Mouse (Mus musculus): Measurements from ENCODE around the gene Ifna11. TPM values are rescaled to one million over a fixed set of nuclear protein-coding genes. Genes with fewer than 3 reads are reported as not detected.

Gene Ifna11
- polyA plus RNA-seq, 1 experiment, result not detected

DNA sequence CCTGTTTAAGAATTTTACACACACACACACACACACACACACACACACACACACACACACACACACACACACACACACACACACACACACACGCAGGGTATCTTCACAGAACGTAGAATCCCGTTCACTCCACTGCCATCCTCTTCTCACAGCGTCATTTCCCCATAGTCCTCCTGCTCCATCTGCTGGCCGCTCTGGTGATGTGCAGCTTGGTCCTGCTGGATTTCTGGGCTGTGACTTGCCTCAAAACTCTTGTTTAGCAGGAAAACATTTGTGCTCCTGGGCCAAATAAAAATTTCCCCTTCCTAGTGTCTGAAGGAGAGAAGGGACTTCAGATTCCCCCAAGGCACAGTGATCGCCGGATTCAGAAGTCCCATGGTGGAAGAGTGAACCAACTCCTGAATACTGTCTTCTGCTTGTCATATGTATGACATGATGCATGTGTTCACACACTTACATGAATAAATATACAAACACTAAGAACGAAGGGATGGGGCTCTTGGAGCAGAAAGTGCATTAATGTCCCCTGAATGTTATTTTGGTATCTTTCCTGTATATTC lies 47.7 kb downstream of the Ifna11 start:
- peak overlapping the region; percentile 70; the same call in 1 of the 2 replicates for H3K4me3 ChIP-seq (ENCODE audit: insufficient read depth, low read depth, low read length)
- no peak overlapping the region for H3K27ac ChIP-seq (replicated peaks; ENCODE audit: low read depth, low read length)
- H3K4me1 ChIP-seq (ENCODE audit: control insufficient read depth, insufficient read depth, insufficient read length, low read length), result no peaks in the 10 kb centered on the region

DNA sequence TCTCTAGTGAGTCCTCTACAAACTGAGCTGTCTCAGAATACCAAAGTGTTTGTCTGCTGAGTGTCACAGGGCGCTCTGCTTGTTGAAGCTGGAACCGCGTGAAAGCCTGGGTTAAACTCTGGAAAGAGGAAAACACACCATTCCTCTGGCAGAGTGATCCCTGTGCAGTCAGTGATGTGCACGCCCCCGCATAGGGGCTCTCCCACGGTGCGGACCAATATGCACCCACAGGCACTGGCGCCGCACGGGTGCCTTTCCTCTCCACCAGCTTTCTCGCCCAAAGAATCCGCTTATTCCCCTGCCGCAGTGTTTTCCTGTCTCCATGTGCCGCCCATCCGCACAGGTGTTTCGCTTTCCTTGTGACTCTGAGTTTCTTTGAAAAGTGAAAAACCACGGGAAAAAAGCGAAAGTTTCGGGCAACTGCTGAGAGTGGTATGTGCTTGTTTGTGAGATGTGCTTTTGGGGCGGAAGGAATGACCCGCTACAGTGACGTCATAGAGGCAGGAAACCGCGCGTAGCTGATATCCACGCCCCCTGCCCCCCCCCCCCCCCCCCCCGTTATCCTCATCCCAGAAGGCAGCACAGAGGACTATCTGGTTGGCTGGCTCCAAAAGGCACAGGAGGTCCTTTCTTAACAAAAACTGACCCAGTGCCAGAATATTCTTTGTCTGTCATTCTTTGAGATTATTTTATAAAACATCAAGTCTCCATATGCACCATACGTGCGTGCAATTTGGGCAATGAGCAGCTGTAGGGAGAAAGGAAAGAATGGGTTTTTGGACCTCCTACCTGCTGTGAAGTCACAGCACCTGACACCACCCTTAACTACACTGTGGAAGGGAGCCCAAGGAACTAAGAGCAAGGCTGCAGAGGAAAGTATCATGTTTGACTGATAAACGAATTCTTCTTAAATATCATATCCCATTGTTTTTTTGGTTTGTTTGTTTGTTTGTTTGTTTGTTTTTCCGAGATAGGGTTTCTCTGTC lies 48.5 kb downstream of the Ifna11 start:
- Histone ChIP-seq H3K4me3 (ENCODE audit: insufficient read depth, low read depth, low read length) (peak overlapping the region; percentile 70), H3K27ac (replicated peaks; ENCODE audit: low read depth, low read length) (peak overlapping the region; percentile 19; the same call in 1 of the 2 replicates), H3K4me1 (ENCODE audit: control insufficient read depth, insufficient read depth, insufficient read length, low read length) (no peaks in the 10 kb centered on the region)

Other genes with a start within 250 kb of the Ifna11 start
- gene Ifna14, start 248.2 kb upstream of the Ifna11 start, polyA plus RNA-seq (2012; ENCODE audit: insufficient read depth, insufficient read length, missing spikeins), result not detected in 2 replicates
- not detected in 2 replicates for gene Ifna9, start 227.6 kb upstream of the Ifna11 start, polyA plus RNA-seq (2012; ENCODE audit: insufficient read depth, insufficient read length, missing spikeins)
- not detected in 2 replicates for gene Ifna12, start 216.6 kb upstream of the Ifna11 start, polyA plus RNA-seq (2012; ENCODE audit: insufficient read depth, insufficient read length, missing spikeins)
- not detected in 2 replicates for gene C87499, start 185.5 kb upstream of the Ifna11 start, polyA plus RNA-seq (2012; ENCODE audit: insufficient read depth, insufficient read length, missing spikeins)
- gene Ifna13, start 175.5 kb upstream of the Ifna11 start, polyA plus RNA-seq (2012; ENCODE audit: insufficient read depth, insufficient read length, missing spikeins), result not detected in 2 replicates
- not detected in 2 replicates for gene Ifna16, start 143.0 kb upstream of the Ifna11 start, polyA plus RNA-seq (2012; ENCODE audit: insufficient read depth, insufficient read length, missing spikeins)
- gene Ifna2, start 136.0 kb upstream of the Ifna11 start, polyA plus RNA-seq (2012; ENCODE audit: insufficient read depth, insufficient read length, missing spikeins), result not detected in 2 replicates
- gene Ifnab, start 128.6 kb upstream of the Ifna11 start, polyA plus RNA-seq (2012; ENCODE audit: insufficient read depth, insufficient read length, missing spikeins), result not detected in 2 replicates
- gene Gm26566, start 98.2 kb upstream of the Ifna11 start, polyA plus RNA-seq (2012; ENCODE audit: insufficient read depth, insufficient read length, missing spikeins), result not detected in 2 replicates
- 37.8 and 44.9 TPM in 2 replicates for gene Klhl9, start 97.5 kb upstream of the Ifna11 start, polyA plus RNA-seq (2012; ENCODE audit: insufficient read depth, insufficient read length, missing spikeins)
- not detected in 2 replicates for gene Gm13271, start 65.1 kb upstream of the Ifna11 start, polyA plus RNA-seq (2012; ENCODE audit: insufficient read depth, insufficient read length, missing spikeins)
- gene Gm13283, start 59.8 kb upstream of the Ifna11 start, polyA plus RNA-seq (2012; ENCODE audit: insufficient read depth, insufficient read length, missing spikeins), result not detected in 2 replicates
- gene Gm13290, start 46.1 kb upstream of the Ifna11 start, polyA plus RNA-seq (2012; ENCODE audit: insufficient read depth, insufficient read length, missing spikeins), result not detected in 2 replicates
- not detected in 2 replicates for gene Gm13289, start 43.0 kb upstream of the Ifna11 start, polyA plus RNA-seq (2012; ENCODE audit: insufficient read depth, insufficient read length, missing spikeins)
- gene Gm13272, start 40.1 kb upstream of the Ifna11 start, polyA plus RNA-seq (2012; ENCODE audit: insufficient read depth, insufficient read length, missing spikeins), result not detected in 2 replicates
- not detected in 2 replicates for gene Ifnz, start 37.8 kb upstream of the Ifna11 start, polyA plus RNA-seq (2012; ENCODE audit: insufficient read depth, insufficient read length, missing spikeins)
- gene Gm13276, start 34.2 kb upstream of the Ifna11 start, polyA plus RNA-seq (2012; ENCODE audit: insufficient read depth, insufficient read length, missing spikeins), result not detected in 2 replicates
- gene Gm13277, start 31.3 kb upstream of the Ifna11 start, polyA plus RNA-seq (2012; ENCODE audit: insufficient read depth, insufficient read length, missing spikeins), result not detected in 2 replicates
- gene Gm13278, start 28.4 kb upstream of the Ifna11 start, polyA plus RNA-seq (2012; ENCODE audit: insufficient read depth, insufficient read length, missing spikeins), result not detected in 2 replicates
- not detected in 2 replicates for gene Gm13275, start 25.5 kb upstream of the Ifna11 start, polyA plus RNA-seq (2012; ENCODE audit: insufficient read depth, insufficient read length, missing spikeins)
- gene Gm13279, start 22.6 kb upstream of the Ifna11 start, polyA plus RNA-seq (2012; ENCODE audit: insufficient read depth, insufficient read length, missing spikeins), result not detected in 2 replicates
- gene Gm13285, start 20.3 kb upstream of the Ifna11 start, polyA plus RNA-seq (2012; ENCODE audit: insufficient read depth, insufficient read length, missing spikeins), result not detected in 2 replicates
- gene Gm13287, start 16.7 kb upstream of the Ifna11 start, polyA plus RNA-seq (2012; ENCODE audit: insufficient read depth, insufficient read length, missing spikeins), result not detected in 2 replicates
- not detected in 2 replicates for gene Gm13288, start 14.4 kb upstream of the Ifna11 start, polyA plus RNA-seq (2012; ENCODE audit: insufficient read depth, insufficient read length, missing spikeins)
- gene Ifna7, start 3.7 kb upstream of the Ifna11 start, polyA plus RNA-seq (2012; ENCODE audit: insufficient read depth, insufficient read length, missing spikeins), result not detected in 2 replicates
- gene Ifna6, start 7.5 kb downstream of the Ifna11 start, polyA plus RNA-seq (2012; ENCODE audit: insufficient read depth, insufficient read length, missing spikeins), result not detected in 2 replicates
- not detected in 2 replicates for gene Ifna5, start 15.6 kb downstream of the Ifna11 start, polyA plus RNA-seq (2012; ENCODE audit: insufficient read depth, insufficient read length, missing spikeins)
- gene Ifna4, start 21.9 kb downstream of the Ifna11 start, polyA plus RNA-seq (2012; ENCODE audit: insufficient read depth, insufficient read length, missing spikeins), result not detected in 2 replicates
- gene Ifna1, start 30.1 kb downstream of the Ifna11 start, polyA plus RNA-seq (2012; ENCODE audit: insufficient read depth, insufficient read length, missing spikeins), result not detected in 2 replicates
- not detected in 2 replicates for gene Ifne, start 60.2 kb downstream of the Ifna11 start, polyA plus RNA-seq (2012; ENCODE audit: insufficient read depth, insufficient read length, missing spikeins)

All from brown adipose tissue, adult 24 weeks (tissue).